Mouse (Mus musculus) cerebellum, adult 2 months (tissue): ENCODE results near the gene Specc1l. TPM values are rescaled to one million over a fixed set of nuclear protein-coding genes. Genes with fewer than 3 reads are reported as not detected.

Experiments used
- DNase-seq, 2 experiments: peaks; one replicate each; pipeline ENCODE4 v3.0.0; 2021
- H3K27ac ChIP-seq: fragments of 200-500 bp; 2 replicates; pipeline ENCODE4 v1.5.1; 2012; ENCODE audit warnings: low read length, control low read depth, inconsistent platforms; ENCODE audit not compliant: insufficient read depth
- H3K27me3 ChIP-seq: fragments of 200-500 bp; 2 replicates; pipeline ENCODE4 v1.6.1; 2012; ENCODE audit warnings: inconsistent platforms, mild to moderate bottlenecking, low read length, moderate library complexity; ENCODE audit not compliant: control insufficient read depth, insufficient read depth
- H3K4me1 ChIP-seq: fragments of 200-500 bp; 2 replicates; pipeline ENCODE4 v1.6.1; 2011; ENCODE audit warnings: low read length; ENCODE audit not compliant: control insufficient read depth, insufficient read depth
- H3K4me3 ChIP-seq: fragments of 200-500 bp; replicated peaks from 2 replicates; pipeline ENCODE3; 2011; ENCODE audit warnings: mild to moderate bottlenecking, low read depth, low read length, control low read depth; ENCODE audit not compliant: insufficient read depth
- CTCF ChIP-seq: fragments of 200-500 bp; IDR thresholded peaks from 2 replicates; pipeline ENCODE4 v1.5.1; 2011; ENCODE audit warnings: low read depth, mild to moderate bottlenecking, control low read depth, low read length, moderate library complexity, borderline replicate concordance; ENCODE audit not compliant: insufficient read depth
- POLR2A ChIP-seq: fragments of 200-500 bp; IDR thresholded peaks from 2 replicates; pipeline ENCODE4 v1.6.1; 2011; ENCODE audit warnings: low read length, control low read depth, borderline replicate concordance; ENCODE audit not compliant: insufficient read depth
- WGBS: fragments of 180-500 bp; shearing (Covaris S2); methylation state at CpG from one replicate; pipeline ENCODE4 v1.1.7; 2018; 5-methylcytosine and 5-hydroxymethylcytosine counted together
- polyA plus RNA-seq: library from polyadenylated mRNA; depleted of rRNA; stranded (reverse); fragments of >200 nt; gene quantifications from 2 replicates; pipeline ENCODE4 v1.2.3, GENCODE M21; 2012

The Specc1l gene
- polyA plus RNA-seq, 1 experiment: 34.9 TPM

DNA sequence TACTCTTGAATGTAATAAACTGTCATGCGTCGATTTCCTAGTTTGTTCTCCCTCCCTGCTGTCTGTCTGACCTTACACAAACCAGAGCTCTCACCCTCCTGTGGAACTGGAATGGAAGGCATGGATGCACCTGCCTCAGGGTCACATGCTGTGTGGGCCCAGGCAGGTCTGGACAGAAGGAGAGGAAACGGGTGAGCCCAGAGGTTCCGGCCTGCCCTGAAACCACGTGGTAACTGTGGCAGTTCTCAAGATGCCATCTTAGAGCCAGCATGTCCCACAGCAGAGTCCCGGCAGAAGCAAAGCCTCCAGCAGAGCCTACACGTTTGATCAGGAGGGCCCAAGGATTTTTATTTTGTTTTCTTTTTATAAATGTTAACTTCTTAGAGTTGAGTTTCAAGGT lies 100.5 kb downstream of the Specc1l start:
- H3K27me3 ChIP-seq: no peaks in the 10 kb centered on the region; the same call in 1 of the 2 replicates
- TF ChIP-seq CTCF (no peak), POLR2A (no peak)
- 0 out of 2 replicates have a peak, but pooled peaks cover 3% of the 10 kb centered on the region for H3K4me1 ChIP-seq
- WGBS: 62% methylated on average over 7 of the region's 7 CpGs
- H3K4me3 ChIP-seq: no peak overlapping the region
- H3K27ac ChIP-seq: no peak overlapping the region
- DNase-seq: no peak

GRCm38 (mm10) chr10:75314190-75314980 lies 102.5 kb downstream of the Specc1l start:
- no peaks in the 10 kb centered on the region; the same call in 1 of the 2 replicates for H3K27me3 ChIP-seq
- H3K4me3 ChIP-seq: no peak overlapping the region
- no peak for DNase-seq
- H3K4me1 ChIP-seq: 0 out of 2 replicates have a peak, but pooled peaks cover 3% of the 10 kb centered on the region
- H3K27ac ChIP-seq: no peak overlapping the region
- TF ChIP-seq CTCF: no peak
- TF ChIP-seq POLR2A: no peak
- 66% methylated on average over 6 of the region's 6 CpGs for WGBS

DNA sequence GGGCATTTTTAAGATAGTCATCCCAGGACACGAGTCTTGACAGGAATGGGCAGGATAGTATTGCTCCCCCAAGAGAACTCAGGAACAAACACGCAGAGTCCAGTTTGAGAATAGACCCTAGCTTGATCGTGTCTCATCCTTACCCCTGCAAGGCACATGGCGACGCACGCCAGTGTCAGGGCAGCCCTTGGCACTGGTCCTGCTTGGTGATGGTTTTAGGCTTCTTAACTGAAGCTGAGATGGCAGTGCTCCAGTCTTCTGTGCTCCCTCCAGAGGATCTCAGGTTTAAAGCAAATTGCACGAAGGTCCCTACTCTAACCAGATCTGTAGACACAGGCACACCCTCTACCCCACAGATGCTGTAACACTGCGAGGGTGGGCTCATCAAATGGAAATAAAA lies 103.9 kb downstream of the Specc1l start:
- H3K27me3 ChIP-seq: no peaks in the 10 kb centered on the region; the same call in 1 of the 2 replicates
- DNase-seq: peak in 1 of 2 experiments; percentile 40
- TF ChIP-seq POLR2A (no peak), CTCF (no peak)
- H3K27ac ChIP-seq: no peak overlapping the region
- 20% methylated on average over 8 of the region's 8 CpGs for WGBS
- H3K4me3 ChIP-seq: no peak overlapping the region
- 0 out of 2 replicates have a peak, but pooled peaks cover 3% of the 10 kb centered on the region for H3K4me1 ChIP-seq

GRCm38 (mm10) chr10:75316472-75316871 lies 104.6 kb downstream of the Specc1l start:
- H3K4me3 ChIP-seq: no peak overlapping the region
- H3K27me3 ChIP-seq: no peaks in the 10 kb centered on the region; the same call in 1 of the 2 replicates
- 10% methylated on average over 9 of the region's 9 CpGs for WGBS
- H3K27ac ChIP-seq: no peak overlapping the region
- 0 out of 2 replicates have a peak, but pooled peaks cover 3% of the 10 kb centered on the region for H3K4me1 ChIP-seq
- TF ChIP-seq POLR2A: no peak
- no peak for TF ChIP-seq CTCF
- DNase-seq: no peak

DNA sequence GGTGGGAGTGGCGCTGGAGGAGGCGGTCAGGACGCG lies 104.8 kb downstream of the Specc1l start, which contains the start of gene Adora2a:
Gene Adora2a (plus strand): TSS at position 6 of the 36 bp plus-strand sequence.
- TF ChIP-seq CTCF: no peak
- TF ChIP-seq POLR2A: no peak
- no peak within 1 kb of the TSS for H3K4me3 ChIP-seq
- no peak within 1 kb of the TSS for H3K27ac ChIP-seq
- H3K4me1 ChIP-seq: 0 out of 2 replicates have a peak, but pooled peaks cover 3% of the 10 kb centered on the region
- WGBS: 6% methylated on average over 4 of the region's 4 CpGs
- H3K27me3 ChIP-seq: no peaks in the 10 kb centered on the region; the same call in 1 of the 2 replicates
- no peak for DNase-seq

DNA sequence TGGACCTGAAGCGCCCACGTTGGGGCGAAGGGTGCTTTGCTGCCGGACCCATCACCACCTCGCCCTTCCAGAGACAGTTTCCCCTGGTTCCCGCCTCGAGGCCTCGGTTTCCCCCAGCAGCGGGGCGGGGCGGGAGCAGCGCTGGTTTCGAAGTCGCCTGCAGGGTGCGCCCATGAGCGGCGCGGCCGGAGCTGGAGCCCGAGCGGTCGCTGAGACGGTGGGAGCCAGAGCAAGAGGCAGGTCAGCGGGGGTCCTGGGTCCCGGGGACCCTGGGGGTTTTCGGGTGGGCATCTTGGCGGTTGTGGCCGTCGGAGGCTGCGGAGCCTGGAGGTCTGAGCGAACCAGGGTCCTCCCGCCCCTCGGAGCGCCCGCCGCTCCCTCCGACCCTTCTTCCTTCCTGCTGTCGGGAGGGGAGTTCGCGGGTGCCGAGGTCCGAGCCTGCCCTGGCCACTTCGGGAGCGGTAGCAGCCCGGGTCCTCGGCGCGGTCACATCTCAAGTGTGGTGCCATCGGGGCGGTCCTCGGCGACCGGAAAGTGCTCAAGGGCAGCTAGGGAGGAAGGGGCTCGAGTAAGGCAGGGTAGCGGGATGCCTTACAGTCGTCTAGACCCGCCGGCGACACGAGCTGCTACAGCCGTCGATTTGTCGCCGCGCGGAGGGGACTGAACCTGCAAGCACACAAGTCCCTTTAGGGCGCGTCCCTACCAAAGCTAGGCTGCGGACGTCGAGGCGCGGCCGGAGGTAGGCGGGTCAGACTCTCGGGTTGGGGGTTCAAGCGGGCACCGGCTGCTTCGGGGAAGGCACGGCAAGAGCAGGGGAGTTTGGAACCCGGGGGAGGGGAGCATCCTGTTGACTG lies 105.3 kb downstream of the Specc1l start:
- no peak overlapping the region for H3K4me3 ChIP-seq
- H3K27ac ChIP-seq: no peak overlapping the region
- no peaks in the 10 kb centered on the region; the same call in 1 of the 2 replicates for H3K27me3 ChIP-seq
- WGBS: 1% methylated on average over 81 of the region's 81 CpGs
- H3K4me1 ChIP-seq: 0 out of 2 replicates have a peak, but pooled peaks cover 3% of the 10 kb centered on the region
- TF ChIP-seq CTCF (peak; percentile 42; the same call in 1 of the 2 replicates), POLR2A (no peak)
- DNase-seq: peak; percentile 31 to 53

DNA sequence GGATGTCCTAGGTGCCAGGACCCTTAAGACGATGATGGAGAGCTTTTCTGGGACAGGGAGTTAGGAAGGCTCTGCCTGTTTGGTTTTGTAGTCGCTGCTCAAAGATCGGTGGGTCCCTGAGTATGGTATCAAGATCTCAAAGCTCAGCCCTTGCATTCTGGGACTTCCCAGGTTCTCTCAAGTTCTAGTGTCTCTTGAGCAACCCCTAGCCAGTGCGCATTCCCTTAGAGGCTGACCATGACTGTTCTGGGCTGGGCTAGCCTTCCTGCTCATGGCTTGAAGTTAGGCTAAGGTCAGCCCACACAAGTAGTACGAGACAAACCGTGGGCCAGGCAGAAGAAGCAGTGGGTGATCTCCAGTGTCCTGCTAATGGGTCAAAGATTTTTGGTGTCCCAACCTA lies 106.3 kb downstream of the Specc1l start:
- no peak for DNase-seq
- no peak overlapping the region for H3K4me3 ChIP-seq
- WGBS: 87% methylated on average over 6 of the region's 6 CpGs

More for the DNA sequence above, 106.3 kb downstream of the Specc1l start:
- no peak overlapping the region for H3K27ac ChIP-seq
- TF ChIP-seq CTCF: no peak
- no peak for TF ChIP-seq POLR2A
- 0 out of 2 replicates have a peak, but pooled peaks cover 3% of the 10 kb centered on the region for H3K4me1 ChIP-seq
- no peaks in the 10 kb centered on the region; the same call in 1 of the 2 replicates for H3K27me3 ChIP-seq
